Mouse (Mus musculus) ZHBTc4 (cell line): ENCODE measurements around the gene Prdx6.
"Not testable (repeated sequence)": the region's sequence is repeated elsewhere in the genome, so short reads cannot be mapped to it uniquely, and the experiment has no call there.

Experiments used
- DNase-seq: peaks from one replicate; pipeline ENCODE4 v3.0.0-alpha.2; 2011; ENCODE audit warnings: low read depth, low spot score

Prdx6 gene

GRCm38 (mm10) chr1:161251417-161252265 is 622 bp upstream of the Prdx6 start:
- DNase-seq = no peak

GRCm38 (mm10) chr1:161250031-161250603 is 902 bp downstream of the Prdx6 start:
- DNase-seq = peak; percentile 81

GRCm38 (mm10) chr1:161249442-161249841 is 1.6 kb downstream of the Prdx6 start:
- no peak for DNase-seq

GRCm38 (mm10) chr1:161248685-161249084 is 2.3 kb downstream of the Prdx6 start:
- peak; percentile 80 for DNase-seq

GRCm38 (mm10) chr1:161247643-161248580 is 3.1 kb downstream of the Prdx6 start:
- peak; percentile 83 for DNase-seq

- DNase-seq = no peak
Observed at GRCm38 (mm10) chr1:161247176-161247575, 3.8 kb downstream of the Prdx6 start.

GRCm38 (mm10) chr1:161237750-161238149 is 13.3 kb downstream of the Prdx6 start:
- DNase-seq = no peak

- DNase-seq = peak; percentile 40
Observed at GRCm38 (mm10) chr1:161237339-161237738, 13.7 kb downstream of the Prdx6 start.

- DNase-seq = no peak
Observed at GRCm38 (mm10) chr1:161233226-161233839, 17.7 kb downstream of the Prdx6 start.

- DNase-seq = no peak
Observed at GRCm38 (mm10) chr1:161232181-161232580, 18.8 kb downstream of the Prdx6 start.

GRCm38 (mm10) chr1:161224837-161225236 is 26.2 kb downstream of the Prdx6 start:
- DNase-seq = no peak

- DNase-seq = no peak
Observed at GRCm38 (mm10) chr1:161219816-161220215, 31.2 kb downstream of the Prdx6 start.

- peak; percentile 82 for DNase-seq
Observed at GRCm38 (mm10) chr1:161214465-161214864, 36.6 kb downstream of the Prdx6 start.

- DNase-seq = no peak
Observed at GRCm38 (mm10) chr1:161199856-161200255, 51.2 kb downstream of the Prdx6 start.

GRCm38 (mm10) chr1:161196364-161196763 is 54.7 kb downstream of the Prdx6 start:
- DNase-seq = not testable (repeated sequence)

- DNase-seq = peak; percentile 94
Observed at GRCm38 (mm10) chr1:161195541-161196351, 55.3 kb downstream of the Prdx6 start.

GRCm38 (mm10) chr1:161190253-161190910 is 60.6 kb downstream of the Prdx6 start:
- DNase-seq = no peak
